Mouse (Mus musculus): ENCODE results near the gene Ift22. TPM values are rescaled to one million over a fixed set of nuclear protein-coding genes. Genes with fewer than 3 reads are reported as not detected.
A peak's percentile ranks its signal among the peaks of the same experiment; 100 is the strongest.

Ift22 gene
- polyA plus RNA-seq, 1 experiment from 2014 or later = 15.4 TPM

GRCm38 (mm10) chr5:136882055-136882787 lies 25.7 kb upstream of the Ift22 start:
- no peaks in the 10 kb centered on the region for H3K9me3 ChIP-seq (replicated peaks)
- WGBS (ENCODE audit: insufficient replicate concordance) = 4% methylated on average over 47 of the region's 47 CpGs
- H3K4me1 ChIP-seq = peaks cover 6% of the 10 kb centered on the region; the same call in 1 of the 2 replicates
- H3K9ac ChIP-seq = no peak overlapping the region
- peak overlapping the region; percentile 37 for H3K4me3 ChIP-seq
- no peaks in the 10 kb centered on the region for H3K36me3 ChIP-seq
- peak overlapping the region; percentile 58 for H3K4me2 ChIP-seq
- no peak for ATAC-seq
- no peak overlapping the region for H3K27ac ChIP-seq
- H3K27me3 ChIP-seq (replicated peaks) = peaks cover 61% of the 10 kb centered on the region

GRCm38 (mm10) chr5:136882788-136883439 lies 25.0 kb upstream of the Ift22 start, which contains the start of gene Col26a1:
Gene Col26a1 (minus strand): TSS chr5:136883209.
- no peaks in the 10 kb centered on the region for H3K9me3 ChIP-seq (replicated peaks)
- peak within 1 kb of the TSS; percentile 37 for H3K4me3 ChIP-seq
- 4% methylated on average over 44 of the region's 44 CpGs for WGBS (ENCODE audit: insufficient replicate concordance)
- no peak for ATAC-seq
- H3K4me2 ChIP-seq = peak within 1 kb of the TSS; percentile 58
- no peak within 1 kb of the TSS for H3K9ac ChIP-seq
- no peaks in the 10 kb centered on the region for H3K36me3 ChIP-seq
- H3K4me1 ChIP-seq = peaks cover 10% of the 10 kb centered on the region; the same call in 1 of the 2 replicates
- H3K27me3 ChIP-seq (replicated peaks) = peaks cover 65% of the 10 kb centered on the region
- no peak within 1 kb of the TSS for H3K27ac ChIP-seq

GRCm38 (mm10) chr5:136886957-136887356 lies 21.0 kb upstream of the Ift22 start:
- Histone ChIP-seq H3K9ac (no peak overlapping the region), H3K27ac (no peak overlapping the region), H3K27me3 (replicated peaks) (peaks cover 44% of the 10 kb centered on the region), H3K4me2 (no peak overlapping the region), H3K36me3 (no peaks in the 10 kb centered on the region), H3K9me3 (replicated peaks) (no peaks in the 10 kb centered on the region), H3K4me3 (no peak overlapping the region), H3K4me1 (peaks cover 10% of the 10 kb centered on the region; the same call in 1 of the 2 replicates)
- no peak for ATAC-seq
- WGBS (ENCODE audit: insufficient replicate concordance) = 40% methylated on average over 7 of the region's 7 CpGs

GRCm38 (mm10) chr5:136888539-136889355 lies 19.2 kb upstream of the Ift22 start:
- Histone ChIP-seq H3K9ac (no peak overlapping the region), H3K9me3 (replicated peaks) (no peaks in the 10 kb centered on the region), H3K4me2 (no peak overlapping the region), H3K4me3 (no peak overlapping the region), H3K27ac (no peak overlapping the region), H3K36me3 (no peaks in the 10 kb centered on the region), H3K27me3 (replicated peaks) (peaks cover 26% of the 10 kb centered on the region), H3K4me1 (0 out of 2 replicates have a peak, but pooled peaks cover 4% of the 10 kb centered on the region)
- WGBS (ENCODE audit: insufficient replicate concordance) = 48% methylated on average over 19 of the region's 19 CpGs
- no peak for ATAC-seq

GRCm38 (mm10) chr5:136894840-136895528 lies 13.0 kb upstream of the Ift22 start:
- Histone ChIP-seq H3K27me3 (replicated peaks) (peaks cover 13% of the 10 kb centered on the region; the same call in 1 of the 2 replicates), H3K36me3 (no peaks in the 10 kb centered on the region), H3K27ac (no peak overlapping the region), H3K4me3 (no peak overlapping the region), H3K4me2 (no peak overlapping the region), H3K4me1 (no peaks in the 10 kb centered on the region), H3K9me3 (replicated peaks) (no peaks in the 10 kb centered on the region), H3K9ac (no peak overlapping the region)
- no peak for ATAC-seq
- WGBS (ENCODE audit: insufficient replicate concordance) = 64% methylated on average over 25 of the region's 25 CpGs

GRCm38 (mm10) chr5:136895529-136895963 lies 12.4 kb upstream of the Ift22 start:
- no peak overlapping the region for H3K4me3 ChIP-seq
- H3K9ac ChIP-seq = no peak overlapping the region
- no peaks in the 10 kb centered on the region for H3K36me3 ChIP-seq
- H3K4me1 ChIP-seq = no peaks in the 10 kb centered on the region
- H3K27ac ChIP-seq = no peak overlapping the region
- H3K9me3 ChIP-seq (replicated peaks) = no peaks in the 10 kb centered on the region
- 52% methylated on average over 10 of the region's 10 CpGs for WGBS (ENCODE audit: insufficient replicate concordance)
- H3K4me2 ChIP-seq = no peak overlapping the region
- ATAC-seq = no peak
- H3K27me3 ChIP-seq (replicated peaks) = peaks cover 15% of the 10 kb centered on the region; the same call in 1 of the 2 replicates

GRCm38 (mm10) chr5:136904621-136905020 lies 3.3 kb upstream of the Ift22 start:
- Histone ChIP-seq H3K27ac (no peak overlapping the region), H3K36me3 (no peaks in the 10 kb centered on the region), H3K4me1 (peaks cover 11% of the 10 kb centered on the region; the same call in 1 of the 2 replicates), H3K4me2 (no peak overlapping the region), H3K9ac (no peak overlapping the region), H3K9me3 (replicated peaks) (no peaks in the 10 kb centered on the region), H3K4me3 (no peak overlapping the region), H3K27me3 (replicated peaks) (0 out of 2 replicates have a peak, but pooled peaks cover 5% of the 10 kb centered on the region)
- ATAC-seq = no peak
- WGBS (ENCODE audit: insufficient replicate concordance) = 53% methylated on average over 3 of the region's 3 CpGs

GRCm38 (mm10) chr5:136905630-136906029 lies 2.3 kb upstream of the Ift22 start:
- WGBS (ENCODE audit: insufficient replicate concordance) = 35% methylated on average over 7 of the region's 7 CpGs
- no peak overlapping the region for H3K4me3 ChIP-seq

GRCm38 (mm10) chr5:136907587-136907986 lies 363 bp upstream of the Ift22 start:
- H3K9me3 ChIP-seq (replicated peaks) = no peaks in the 10 kb centered on the region
- 32% methylated on average over 9 of the region's 9 CpGs for WGBS (ENCODE audit: insufficient replicate concordance)
- peaks cover 7% of the 10 kb centered on the region for H3K36me3 ChIP-seq
- peak overlapping the region; percentile 63 for H3K4me3 ChIP-seq
- ATAC-seq = no peak
- no peak overlapping the region for H3K27ac ChIP-seq
- H3K27me3 ChIP-seq (replicated peaks) = no peaks in the 10 kb centered on the region
- peaks cover 11% of the 10 kb centered on the region; the same call in 1 of the 2 replicates for H3K4me1 ChIP-seq
- 0 out of 2 replicates have a peak overlapping the region, but pooled peaks have one; percentile 58 for H3K9ac ChIP-seq
- H3K4me2 ChIP-seq = peak overlapping the region; percentile 72

More at GRCm38 (mm10) chr5:136905630-136906029, 2.3 kb upstream of the Ift22 start:
- no peaks in the 10 kb centered on the region for H3K9me3 ChIP-seq (replicated peaks)
- no peak for ATAC-seq
- no peaks in the 10 kb centered on the region for H3K27me3 ChIP-seq (replicated peaks)
- no peak overlapping the region for H3K4me2 ChIP-seq
- H3K36me3 ChIP-seq = no peaks in the 10 kb centered on the region
- H3K27ac ChIP-seq = no peak overlapping the region
- H3K9ac ChIP-seq = no peak overlapping the region
- peaks cover 11% of the 10 kb centered on the region; the same call in 1 of the 2 replicates for H3K4me1 ChIP-seq

GRCm38 (mm10) chr5:136914183-136914582 lies 6.2 kb downstream of the Ift22 start:
- no peaks in the 10 kb centered on the region for H3K9me3 ChIP-seq (replicated peaks)
- H3K36me3 ChIP-seq = peaks cover 13% of the 10 kb centered on the region
- no peak overlapping the region for H3K4me3 ChIP-seq
- H3K27ac ChIP-seq = no peak overlapping the region
- 75% methylated on average over 3 of the region's 3 CpGs for whole genome bisulfite sequencing (ENCODE audit: insufficient replicate concordance)
- peaks cover 1% of the 10 kb centered on the region for H3K4me1 ChIP-seq
- no peak overlapping the region for H3K4me2 ChIP-seq
- H3K27me3 ChIP-seq (replicated peaks) = no peaks in the 10 kb centered on the region
- H3K9ac ChIP-seq = no peak overlapping the region
- no peak for ATAC-seq

- WGBS (ENCODE audit: insufficient replicate concordance) = 88% methylated on average over 8 of the region's 8 CpGs
- Histone ChIP-seq H3K27ac (no peak overlapping the region), H3K4me2 (no peak overlapping the region), H3K9ac (no peak overlapping the region), H3K4me3 (no peak overlapping the region), H3K9me3 (replicated peaks) (no peaks in the 10 kb centered on the region), H3K27me3 (replicated peaks) (no peaks in the 10 kb centered on the region), H3K4me1 (peaks cover 14% of the 10 kb centered on the region), H3K36me3 (peaks cover 5% of the 10 kb centered on the region)
- ATAC-seq = no peak
Observed at GRCm38 (mm10) chr5:136917613-136918242, 9.8 kb downstream of the Ift22 start.

Data from liver, embryonic 12.5 days (tissue).